ENCODE assay signal across 8 mouse cellular contexts in the genomic region with DNA sequence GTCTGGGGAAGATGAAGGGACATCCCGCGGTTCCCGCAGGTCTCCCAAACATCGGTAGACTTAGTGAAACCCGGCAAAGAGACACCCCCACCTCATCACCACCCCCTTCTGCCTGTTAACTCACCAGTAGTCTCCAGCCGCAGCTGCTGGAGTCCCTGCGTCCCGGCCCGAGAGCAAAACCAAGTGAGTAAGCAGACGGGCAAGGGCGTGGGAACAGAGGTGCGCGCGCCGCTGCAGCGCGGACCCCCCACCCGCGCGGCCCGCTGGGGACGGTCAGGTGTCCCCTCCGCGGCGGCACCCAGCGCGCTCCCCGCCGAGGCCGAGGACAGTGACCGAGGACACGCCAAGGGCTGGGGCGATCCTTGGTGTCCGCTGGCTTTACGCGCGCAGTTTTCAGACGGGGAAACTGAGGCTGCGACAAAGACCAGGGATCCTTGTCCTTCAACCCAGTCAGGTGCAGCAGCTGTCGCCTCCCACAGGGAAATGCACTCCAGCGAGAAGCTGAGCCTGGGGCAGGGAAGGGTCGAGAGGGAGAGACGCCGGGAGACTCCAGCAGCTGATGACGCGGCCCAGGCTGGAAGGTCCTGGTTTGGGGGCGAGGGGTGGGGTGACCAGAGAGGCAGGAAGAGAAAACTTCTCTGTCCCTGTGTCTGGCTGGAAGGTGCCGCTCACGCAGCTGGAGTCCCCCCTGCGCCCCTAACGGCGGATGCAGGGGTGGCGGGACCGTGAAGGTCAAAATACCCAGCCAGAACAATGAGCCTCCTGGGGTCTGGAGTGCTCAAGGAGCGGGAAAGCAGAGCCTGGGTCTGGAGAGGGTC. TPM values are rescaled to one million over a fixed set of nuclear protein-coding genes. Genes with fewer than 3 reads are reported as not detected.
DNase-seq lines count a peak whose midpoint lies in the region; ATAC-seq and TF ChIP-seq lines count a peak whose summit lies in the region.

A gene (minus strand): TSS at position 435 of the 818 bp plus-strand sequence.

- ATAC-seq in granulocyte monocyte progenitor cell, adult 5-6 weeks (replicated peaks; ENCODE audit: poor library complexity, severe bottlenecking) = peak; percentile 36
- ATAC-seq in midbrain, postnatal 0 days (ENCODE audit: low FRiP score) = no peak

- H3K27me3 ChIP-seq in midbrain, postnatal 0 days (ENCODE audit: insufficient read depth, low read length) = no peaks in the 10 kb centered on the region

- no peaks in the 10 kb centered on the region for H3K9me3 ChIP-seq in midbrain, postnatal 0 days (ENCODE audit: low read length)

- H3K4me2 ChIP-seq in midbrain, postnatal 0 days (ENCODE audit: low read depth, low read length, poor library complexity, severe bottlenecking) = peak within 1 kb of the TSS; percentile 97

- WGBS in midbrain, postnatal 0 days = 1% methylated on average over 55 of the region's 55 CpGs

- peak; percentile 48; the same call in 1 of the 2 replicates for TF ChIP-seq CTCF in brain, embryonic 14.5 days (IDR thresholded peaks at IDR 0.05; ENCODE audit: borderline replicate concordance, extremely low read depth, insufficient read depth, insufficient read length)
- peak; percentile 60 for TF ChIP-seq CTCF in midbrain, postnatal 0 days (IDR thresholded peaks at IDR 0.05)

- no peak for DNase-seq in layer of hippocampus, adult 18-20 months (ENCODE audit: low spot score in 2 of 2)
- DNase-seq in layer of hippocampus, adult 9-10 months (ENCODE audit: low spot score) = no peak
- peak; percentile 55 for DNase-seq in brain, embryonic 14.5 days (ENCODE audit: low read depth)
- no peak for DNase-seq in layer of hippocampus, postnatal 36 days
- no peak for DNase-seq in midbrain, postnatal 0 days (ENCODE audit: low spot score)
- DNase-seq in adipocyte (ENCODE audit: low spot score) = no peak
- no peak for DNase-seq in adrenal gland, postnatal 36 days

- TF ChIP-seq POLR2A in brain, embryonic 14.5 days (IDR thresholded peaks at IDR 0.05; ENCODE audit: borderline replicate concordance, extremely low read depth, insufficient read depth, insufficient read length, poor library complexity, severe bottlenecking) = no peak

- peak within 1 kb of the TSS; percentile 33; the same call in 1 of the 2 replicates for H3K27ac ChIP-seq in midbrain, postnatal 0 days (ENCODE audit: low read depth, low read length)

- H3K36me3 ChIP-seq in midbrain, postnatal 0 days (ENCODE audit: insufficient read depth, low read length) = peaks cover 3% of the 10 kb centered on the region; the same call in 1 of the 2 replicates

- H3K4me3 ChIP-seq in midbrain, postnatal 0 days (ENCODE audit: low read depth, low read length) = peak within 1 kb of the TSS; percentile 51

- peak within 1 kb of the TSS; percentile 51 for H3K9ac ChIP-seq in midbrain, postnatal 0 days (replicated peaks; ENCODE audit: low read length, poor library complexity, severe bottlenecking)

- peaks cover 11% of the 10 kb centered on the region for H3K4me1 ChIP-seq in midbrain, postnatal 0 days (ENCODE audit: insufficient read depth, low read length)

RNA-seq across cellular contexts. Expression of the gene that starts here (rescaled TPM):
- 10 to 100 TPM; 19.0 to 20.8 TPM for total RNA-seq in layer of hippocampus, adult 18-20 months (2021)
- 37.8 and 38.4 TPM in 2 replicates for polyA plus RNA-seq in brain, embryonic 14.5 days (2012; rRNA removed)
- total RNA-seq in granulocyte monocyte progenitor cell, adult 5-6 weeks (2014; fragmentation: Nextera tagmentation) = 0.30 and 0.49 TPM in 2 replicates
- total RNA-seq in granulocyte monocyte progenitor cell, adult 5-6 weeks (2017) = 0.90 and 3.5 TPM in 2 replicates
- 10 to 100 TPM; 16.9 to 17.7 TPM for total RNA-seq in layer of hippocampus, postnatal 36 days (2021)
- total RNA-seq in midbrain, postnatal 0 days (2014; rRNA removed) = 32.5 and 32.8 TPM in 2 replicates
- 10.0 and 10.3 TPM in 2 replicates for polyA plus RNA-seq in midbrain, postnatal 0 days (2015; fragmentation: Nextera tagmentation; extraction: Ambion mirVana)
- total RNA-seq in adrenal gland, postnatal 36 days (2021) = 1 to 10 TPM; 2.3 to 4.0 TPM
